Mouse (Mus musculus) limb, embryonic 12.5 days (tissue): ENCODE data around the gene Ints7. TPM values are rescaled to one million over a fixed set of nuclear protein-coding genes. Genes with fewer than 3 reads are reported as not detected.

Source experiments
- ATAC-seq: fragments of 200-750 bp; cut with Nextera tagmentation; 2 replicates; pipeline ENCODE4 v1.8.0; 2017; ENCODE audit warnings: low read depth, moderate TSS enrichment; ENCODE audit not compliant: insufficient number of reproducible peaks, insufficient read depth, low FRiP score, low TSS enrichment
- H3K27ac ChIP-seq: fragments of 300-500 bp; sonication (generic); 2 replicates; pipeline ENCODE4 v1.5.1; 2016; ENCODE audit warnings: mild to moderate bottlenecking, moderate library complexity
- H3K27me3 ChIP-seq: fragments of 300-500 bp; sonication (generic); 2 replicates; pipeline ENCODE4 v1.6.1; 2016; ENCODE audit warnings: mild to moderate bottlenecking, moderate library complexity
- H3K36me3 ChIP-seq: fragments of 300-500 bp; sonication (generic); 2 replicates; pipeline ENCODE4 v1.6.1; 2016; ENCODE audit warnings: mild to moderate bottlenecking, moderate library complexity
- H3K4me1 ChIP-seq: fragments of 300-500 bp; sonication (generic); replicated peaks from 2 replicates; pipeline ENCODE4 v1.6.1; 2016
- H3K4me2 ChIP-seq: fragments of 300-500 bp; sonication (generic); 2 replicates; pipeline ENCODE4 v1.6.1; 2016; ENCODE audit warnings: mild to moderate bottlenecking, moderate library complexity
- H3K4me3 ChIP-seq: fragments of 300-500 bp; sonication (generic); replicated peaks from 2 replicates; pipeline ENCODE4 v1.5.1; 2016; ENCODE audit warnings: mild to moderate bottlenecking
- H3K9ac ChIP-seq: fragments of 300-500 bp; sonication (generic); replicated peaks from 2 replicates; pipeline ENCODE4 v1.6.1; 2016; ENCODE audit warnings: mild to moderate bottlenecking, moderate library complexity
- H3K9me3 ChIP-seq: fragments of 300-500 bp; sonication (generic); 2 replicates; pipeline ENCODE4 v1.6.1; 2016; ENCODE audit warnings: mild to moderate bottlenecking, moderate library complexity
- WGBS: fragments of 180-500 bp; shearing (Covaris S2); methylation state at CpG from one replicate; pipeline ENCODE4 v1.1.7; 2016; 5-methylcytosine and 5-hydroxymethylcytosine counted together
- polyA plus RNA-seq: library from polyadenylated mRNA; unstranded; fragments of >200 nt; fragmentation: Nextera tagmentation; extraction: Ambion mirVana; gene quantifications from 2 replicates; pipeline ENCODE4 v1.2.1, GENCODE M21; 2016

The Ints7 gene
- polyA plus RNA-seq, 1 experiment from 2014 or later, result 83.1 TPM

DNA sequence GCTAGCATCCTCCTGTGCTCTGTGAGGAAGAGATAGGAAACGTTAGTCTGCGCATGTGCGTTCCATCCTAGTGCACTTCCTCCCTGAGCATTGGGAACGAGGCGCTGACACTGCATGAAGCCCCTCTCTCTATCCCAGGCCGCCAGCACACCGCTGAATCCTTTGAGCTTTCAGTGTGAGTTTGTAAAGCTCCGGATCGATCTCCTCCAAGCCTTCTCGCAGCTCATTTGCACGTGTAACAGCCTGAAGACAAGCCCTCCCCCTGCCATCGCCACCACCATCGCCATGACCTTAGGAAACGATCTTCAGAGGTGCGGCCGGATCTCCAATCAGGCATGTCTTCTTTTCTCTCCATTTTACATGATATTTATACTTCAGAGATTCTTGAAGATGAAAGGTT is 37.4 kb downstream of the Ints7 start:
- H3K36me3 ChIP-seq, result peaks cover 96% of the 10 kb centered on the region
- H3K9me3 ChIP-seq, result no peaks in the 10 kb centered on the region
- ATAC-seq, result no peak
- no peak overlapping the region for H3K9ac ChIP-seq
- H3K27me3 ChIP-seq, result no peaks in the 10 kb centered on the region
- no peak overlapping the region for H3K27ac ChIP-seq
- H3K4me1 ChIP-seq, result no peaks in the 10 kb centered on the region
- no peak overlapping the region for H3K4me2 ChIP-seq
- WGBS, result 88% methylated on average over 16 of the region's 16 CpGs
- no peak overlapping the region for H3K4me3 ChIP-seq

GRCm38 (mm10) chr1:191616245-191616644 is 40.8 kb downstream of the Ints7 start:
- peaks cover 98% of the 10 kb centered on the region for H3K36me3 ChIP-seq
- H3K9ac ChIP-seq, result no peak overlapping the region
- H3K27ac ChIP-seq, result no peak overlapping the region
- no peak overlapping the region for H3K4me3 ChIP-seq
- no peak overlapping the region for H3K4me2 ChIP-seq
- no peaks in the 10 kb centered on the region for H3K4me1 ChIP-seq
- WGBS, result 95% methylated on average over 8 of the region's 8 CpGs
- H3K9me3 ChIP-seq, result no peaks in the 10 kb centered on the region
- no peaks in the 10 kb centered on the region for H3K27me3 ChIP-seq
- no peak for ATAC-seq

GRCm38 (mm10) chr1:191617589-191617988 is 42.2 kb downstream of the Ints7 start:
- ATAC-seq, result no peak
- no peaks in the 10 kb centered on the region for H3K27me3 ChIP-seq
- H3K4me1 ChIP-seq, result no peaks in the 10 kb centered on the region
- WGBS, result 83% methylated on average over 3 of the region's 3 CpGs
- no peak overlapping the region for H3K4me2 ChIP-seq
- no peak overlapping the region for H3K9ac ChIP-seq
- no peak overlapping the region for H3K4me3 ChIP-seq
- peaks cover 98% of the 10 kb centered on the region for H3K36me3 ChIP-seq
- no peak overlapping the region for H3K27ac ChIP-seq
- H3K9me3 ChIP-seq, result no peaks in the 10 kb centered on the region

DNA sequence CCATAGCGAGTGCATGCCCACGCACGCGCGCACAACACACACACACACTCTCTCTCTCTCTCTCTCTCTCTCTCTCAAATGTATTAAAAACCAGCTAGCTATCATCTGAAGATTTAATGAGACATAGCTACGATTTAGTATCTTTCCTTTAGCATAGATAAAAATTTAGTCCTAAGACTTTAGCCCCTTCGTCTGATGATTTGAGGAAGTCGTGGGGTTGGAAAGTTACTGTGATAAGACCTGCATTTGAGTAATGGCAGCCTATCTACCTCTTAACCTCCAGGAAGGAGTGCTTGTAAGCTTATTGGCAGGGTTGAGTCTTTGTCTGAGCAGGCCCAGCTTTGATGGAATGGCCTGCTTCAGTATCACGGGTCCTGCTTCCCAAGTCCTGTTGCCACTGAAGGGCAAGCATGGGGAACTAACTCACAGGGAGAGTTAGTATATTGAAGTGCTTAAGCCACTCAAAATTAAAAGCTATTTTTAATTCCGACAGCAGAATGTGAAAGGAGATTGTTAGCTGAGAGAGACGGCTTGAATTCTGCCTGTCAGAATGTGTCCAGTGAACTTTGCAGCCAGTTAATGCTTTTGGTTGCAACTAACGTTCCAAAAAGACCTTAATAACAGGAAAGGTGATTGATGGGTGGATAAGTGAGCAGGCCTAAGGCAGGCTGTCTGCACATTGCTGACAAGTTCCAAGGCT is 42.8 kb downstream of the Ints7 start:
- Histone ChIP-seq H3K27me3 (no peaks in the 10 kb centered on the region), H3K36me3 (peaks cover 98% of the 10 kb centered on the region), H3K4me3 (no peak overlapping the region), H3K4me2 (no peak overlapping the region), H3K9me3 (no peaks in the 10 kb centered on the region), H3K4me1 (no peaks in the 10 kb centered on the region), H3K27ac (no peak overlapping the region), H3K9ac (no peak overlapping the region)
- ATAC-seq, result no peak
- 91% methylated on average over 12 of the region's 12 CpGs for whole genome bisulfite sequencing

GRCm38 (mm10) chr1:191621096-191621495 is 45.7 kb downstream of the Ints7 start:
- no peak overlapping the region for H3K9ac ChIP-seq
- no peak for ATAC-seq
- no peaks in the 10 kb centered on the region for H3K27me3 ChIP-seq
- H3K9me3 ChIP-seq, result no peaks in the 10 kb centered on the region
- H3K4me2 ChIP-seq, result no peak overlapping the region
- H3K4me3 ChIP-seq, result no peak overlapping the region
- no peak overlapping the region for H3K27ac ChIP-seq
- 0 out of 2 replicates have a peak, but pooled peaks cover 2% of the 10 kb centered on the region for H3K4me1 ChIP-seq
- WGBS, result 96% methylated on average over 8 of the region's 8 CpGs
- H3K36me3 ChIP-seq, result peaks cover 79% of the 10 kb centered on the region

DNA sequence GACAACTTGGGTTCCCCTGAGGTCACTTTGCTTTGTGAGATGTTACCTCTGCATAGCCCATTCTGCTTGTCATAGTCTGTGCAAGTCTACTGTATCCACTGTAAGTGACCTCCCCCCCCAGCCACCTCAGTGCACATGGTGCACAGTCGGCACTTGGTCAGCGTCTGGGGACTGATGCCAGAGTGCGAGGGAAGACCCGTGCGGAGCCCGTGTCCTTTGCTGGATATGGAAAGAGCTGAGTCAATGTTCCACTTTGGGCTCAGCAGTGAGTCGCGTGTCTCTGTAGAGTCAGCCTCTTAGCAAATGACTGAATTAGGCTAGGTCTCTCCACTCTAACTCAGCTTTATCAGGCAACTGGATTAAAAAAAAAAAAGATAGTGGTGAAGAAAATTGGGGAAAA is 47.4 kb downstream of the Ints7 start:
- WGBS, result 96% methylated on average over 8 of the region's 8 CpGs

GRCm38 (mm10) chr1:191624492-191624891 is 49.1 kb downstream of the Ints7 start:
- peaks cover 10% of the 10 kb centered on the region for H3K4me1 ChIP-seq
- H3K9ac ChIP-seq, result no peak overlapping the region
- no peak overlapping the region for H3K4me2 ChIP-seq
- H3K27ac ChIP-seq, result no peak overlapping the region
- H3K27me3 ChIP-seq, result no peaks in the 10 kb centered on the region
- 71% methylated on average over 6 of the region's 6 CpGs for WGBS
- peaks cover 45% of the 10 kb centered on the region for H3K36me3 ChIP-seq
- no peak overlapping the region for H3K4me3 ChIP-seq
- ATAC-seq, result no peak
- H3K9me3 ChIP-seq, result no peaks in the 10 kb centered on the region

More for the DNA sequence above, 47.4 kb downstream of the Ints7 start:
- no peaks in the 10 kb centered on the region for H3K9me3 ChIP-seq
- no peak overlapping the region for H3K4me3 ChIP-seq
- H3K4me2 ChIP-seq, result no peak overlapping the region
- H3K4me1 ChIP-seq, result 0 out of 2 replicates have a peak, but pooled peaks cover 2% of the 10 kb centered on the region
- H3K27me3 ChIP-seq, result no peaks in the 10 kb centered on the region
- H3K27ac ChIP-seq, result no peak overlapping the region
- peaks cover 62% of the 10 kb centered on the region for H3K36me3 ChIP-seq
- no peak overlapping the region for H3K9ac ChIP-seq
- ATAC-seq, result no peak

DNA sequence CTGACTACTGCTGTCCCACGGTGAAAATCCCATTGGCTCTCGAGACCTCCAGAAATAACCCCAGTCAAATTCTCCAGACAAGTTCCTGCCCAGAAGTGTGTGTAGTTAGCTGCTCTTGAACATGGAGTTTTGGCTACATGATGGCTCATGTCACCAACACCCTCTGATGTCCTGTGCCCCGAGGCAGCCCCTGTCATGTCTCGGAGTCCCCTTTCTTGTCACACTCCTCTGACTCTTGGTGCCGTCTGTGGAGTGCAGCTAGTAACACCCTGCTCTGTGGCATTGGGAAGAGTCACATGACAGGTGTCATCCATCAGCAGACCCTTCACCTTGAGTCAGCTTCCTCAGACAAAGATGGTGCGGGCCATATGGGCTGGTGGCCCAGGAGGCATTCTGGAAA is 49.6 kb downstream of the Ints7 start:
- WGBS, result 52% methylated on average over 6 of the region's 6 CpGs
- H3K27me3 ChIP-seq, result no peaks in the 10 kb centered on the region
- no peak overlapping the region for H3K4me2 ChIP-seq
- no peaks in the 10 kb centered on the region for H3K9me3 ChIP-seq
- ATAC-seq, result no peak
- peaks cover 10% of the 10 kb centered on the region for H3K4me1 ChIP-seq
- H3K27ac ChIP-seq, result no peak overlapping the region
- no peak overlapping the region for H3K4me3 ChIP-seq
- H3K36me3 ChIP-seq, result peaks cover 40% of the 10 kb centered on the region
- no peak overlapping the region for H3K9ac ChIP-seq

GRCm38 (mm10) chr1:191625620-191626019 is 50.2 kb downstream of the Ints7 start:
- no peak for ATAC-seq
- H3K27ac ChIP-seq, result no peak overlapping the region
- H3K27me3 ChIP-seq, result no peaks in the 10 kb centered on the region
- H3K4me1 ChIP-seq, result peaks cover 10% of the 10 kb centered on the region
- H3K4me2 ChIP-seq, result no peak overlapping the region
- 29% methylated on average over 4 of the region's 4 CpGs for WGBS
- H3K4me3 ChIP-seq, result no peak overlapping the region
- H3K9ac ChIP-seq, result no peak overlapping the region
- peaks cover 34% of the 10 kb centered on the region for H3K36me3 ChIP-seq
- H3K9me3 ChIP-seq, result no peaks in the 10 kb centered on the region

DNA sequence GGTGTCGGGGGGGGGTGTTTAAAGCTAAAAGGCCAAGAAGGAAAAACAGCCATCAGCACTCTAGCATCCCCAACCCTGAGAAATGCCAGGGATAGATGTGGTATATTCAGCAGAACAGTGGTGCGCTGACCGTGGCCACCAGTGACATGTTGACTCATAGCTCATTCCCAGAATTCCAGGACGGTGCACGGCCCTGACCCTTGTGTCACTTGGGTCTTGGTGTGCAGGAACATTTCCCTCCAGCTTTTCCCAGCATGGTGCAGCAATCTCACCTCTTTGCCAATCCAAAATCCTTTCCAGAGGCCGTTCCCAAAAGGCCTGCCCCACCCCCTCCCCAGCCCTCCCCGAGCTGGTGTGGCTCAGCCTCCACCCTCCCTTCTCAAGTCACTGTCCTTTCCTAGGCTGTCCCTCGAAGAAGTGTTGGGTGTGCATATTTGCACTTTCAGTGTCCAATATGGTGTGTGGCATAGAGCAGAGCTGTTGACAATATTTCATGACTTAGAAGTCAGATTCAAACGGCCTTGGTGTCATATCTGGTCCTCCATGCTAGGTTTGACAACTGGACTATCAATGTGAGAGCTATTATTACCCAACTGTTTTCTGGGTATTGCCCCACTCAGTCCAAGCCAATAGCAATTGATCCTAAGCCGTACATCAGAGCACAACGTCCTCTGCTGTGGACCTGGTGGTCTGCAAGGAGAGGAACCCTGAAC is 53.2 kb downstream of the Ints7 start:
- peaks cover 10% of the 10 kb centered on the region for H3K4me1 ChIP-seq
- no peak overlapping the region for H3K9ac ChIP-seq
- no peaks in the 10 kb centered on the region for H3K27me3 ChIP-seq
- WGBS, result 67% methylated on average over 11 of the region's 11 CpGs
- no peak for ATAC-seq
- no peak overlapping the region for H3K27ac ChIP-seq
- H3K4me3 ChIP-seq, result no peak overlapping the region
- no peaks in the 10 kb centered on the region for H3K9me3 ChIP-seq
- H3K36me3 ChIP-seq, result peaks cover 6% of the 10 kb centered on the region; the same call in 1 of the 2 replicates
- H3K4me2 ChIP-seq, result no peak overlapping the region

DNA sequence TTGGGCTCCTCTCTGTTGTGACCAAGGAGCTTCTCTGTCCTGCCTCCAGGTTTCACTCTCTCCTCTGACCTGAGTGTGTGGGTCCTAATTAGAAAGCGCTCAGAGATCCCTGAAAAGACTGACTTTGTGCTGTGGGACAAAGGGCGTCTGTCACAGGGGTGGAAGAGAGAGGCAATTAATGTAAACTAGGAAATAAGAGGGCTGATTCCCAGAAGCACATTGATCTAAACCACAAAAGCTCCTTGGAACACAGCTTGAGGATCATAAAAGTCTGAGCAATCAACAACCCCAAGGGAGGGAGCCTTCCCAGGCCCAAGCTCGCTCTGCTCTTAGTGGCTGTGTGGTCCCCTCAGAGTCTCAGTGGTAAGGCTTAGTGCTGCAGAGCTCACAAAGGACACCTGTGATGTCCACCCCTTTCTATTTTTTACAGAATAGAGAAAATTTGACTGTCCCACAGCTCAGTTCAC is 53.8 kb downstream of the Ints7 start:
- ATAC-seq, result no peak
- Histone ChIP-seq H3K4me1 (peaks cover 9% of the 10 kb centered on the region), H3K27me3 (no peaks in the 10 kb centered on the region), H3K4me2 (no peak overlapping the region), H3K4me3 (no peak overlapping the region), H3K9me3 (no peaks in the 10 kb centered on the region), H3K27ac (no peak overlapping the region), H3K36me3 (peaks cover under 1% of the 10 kb centered on the region; the same call in 1 of the 2 replicates), H3K9ac (no peak overlapping the region)
- WGBS, result 37% methylated on average over 3 of the region's 3 CpGs
